Mouse (Mus musculus) neural tube, embryonic 15.5 days (tissue): ENCODE measurements at regions not wholly inside any gene's neighbourhood (a gene's known extent, or its start where the extent isn't known, plus 50 kb on each side); places are given as distances from the start of the nearest gene placed in this dataset.
A peak's percentile ranks its signal among the peaks of the same experiment; 100 is the strongest.

Source experiments
- ATAC-seq: fragments of 200-750 bp; cut with Nextera tagmentation; 2 replicates; pipeline ENCODE4 v1.8.0; 2017; ENCODE audit warnings: mild to moderate bottlenecking, moderate TSS enrichment, moderate library complexity; ENCODE audit not compliant: low FRiP score
- H3K27ac ChIP-seq: fragments of 300-500 bp; sonication (generic); replicated peaks from 2 replicates; pipeline ENCODE4 v1.5.1; 2015; ENCODE audit warnings: mild to moderate bottlenecking, inconsistent platforms
- H3K27me3 ChIP-seq: fragments of 300-500 bp; sonication (generic); replicated peaks from 2 replicates; pipeline ENCODE4 v1.6.1; 2015; ENCODE audit warnings: inconsistent platforms
- H3K36me3 ChIP-seq: fragments of 300-500 bp; sonication (generic); 2 replicates; pipeline ENCODE4 v1.6.1; 2015; ENCODE audit warnings: inconsistent platforms
- H3K4me1 ChIP-seq: fragments of 300-500 bp; sonication (generic); 2 replicates; pipeline ENCODE4 v1.6.1; 2015; ENCODE audit warnings: inconsistent platforms
- H3K4me2 ChIP-seq: fragments of 300-500 bp; sonication (generic); 2 replicates; pipeline ENCODE4 v1.6.1; 2015; ENCODE audit warnings: inconsistent platforms, mild to moderate bottlenecking, moderate library complexity
- H3K4me3 ChIP-seq: fragments of 300-500 bp; sonication (generic); replicated peaks from 2 replicates; pipeline ENCODE4 v1.5.1; 2015; ENCODE audit warnings: mild to moderate bottlenecking, inconsistent platforms
- H3K9ac ChIP-seq: fragments of 300-500 bp; sonication (generic); replicated peaks from 2 replicates; pipeline ENCODE4 v1.6.1; 2015; ENCODE audit warnings: mild to moderate bottlenecking, inconsistent platforms
- H3K9me3 ChIP-seq: fragments of 300-500 bp; sonication (generic); replicated peaks from 2 replicates; pipeline ENCODE4 v1.6.1; 2016; ENCODE audit warnings: inconsistent platforms
- WGBS: fragments of 180-500 bp; shearing (Covaris S2); methylation state at CpG from one replicate; pipeline ENCODE4 v1.1.7; 2015; ENCODE audit warnings: mixed read lengths; 5-methylcytosine and 5-hydroxymethylcytosine counted together

GRCm38 (mm10) chr2:45205211-45205610 is 88.0 kb upstream of the Zeb2 start:
- Histone ChIP-seq H3K27ac (no peak overlapping the region), H3K9ac (no peak overlapping the region), H3K36me3 (no peaks in the 10 kb centered on the region), H3K4me1 (peaks cover 4% of the 10 kb centered on the region; the same call in 1 of the 2 replicates), H3K4me2 (no peak overlapping the region), H3K4me3 (no peak overlapping the region), H3K27me3 (no peaks in the 10 kb centered on the region), H3K9me3 (no peaks in the 10 kb centered on the region)
- ATAC-seq, result no peak
- 33% methylated on average over 3 of the region's 3 CpGs for WGBS

- Histone ChIP-seq H3K4me1 (no peaks in the 10 kb centered on the region), H3K36me3 (no peaks in the 10 kb centered on the region), H3K27ac (no peak overlapping the region), H3K4me2 (no peak overlapping the region), H3K9ac (no peak overlapping the region), H3K9me3 (no peaks in the 10 kb centered on the region), H3K4me3 (no peak overlapping the region), H3K27me3 (no peaks in the 10 kb centered on the region)
- 70% methylated on average over 13 of the region's 13 CpGs for WGBS
- no peak for ATAC-seq
These were observed 80.9 kb upstream of the Zeb2 start for GRCm38 (mm10) chr2:45197955-45198631.

GRCm38 (mm10) chr2:45197342-45197741 is 80.1 kb upstream of the Zeb2 start:
- no peaks in the 10 kb centered on the region for H3K27me3 ChIP-seq

GRCm38 (mm10) chr2:45196511-45196910 is 79.3 kb upstream of the Zeb2 start:
- Histone ChIP-seq H3K27ac (no peak overlapping the region), H3K4me2 (no peak overlapping the region), H3K36me3 (no peaks in the 10 kb centered on the region), H3K27me3 (no peaks in the 10 kb centered on the region), H3K4me3 (no peak overlapping the region), H3K9ac (no peak overlapping the region), H3K9me3 (no peaks in the 10 kb centered on the region), H3K4me1 (no peaks in the 10 kb centered on the region)
- ATAC-seq, result no peak
- WGBS, result 94% methylated on average over 4 of the region's 4 CpGs

More at GRCm38 (mm10) chr2:45197342-45197741, 80.1 kb upstream of the Zeb2 start:
- 82% methylated on average over 10 of the region's 10 CpGs for WGBS
- no peak for ATAC-seq
- Histone ChIP-seq H3K4me3 (no peak overlapping the region), H3K36me3 (no peaks in the 10 kb centered on the region), H3K4me2 (no peak overlapping the region), H3K27ac (no peak overlapping the region), H3K9ac (no peak overlapping the region), H3K9me3 (no peaks in the 10 kb centered on the region), H3K4me1 (no peaks in the 10 kb centered on the region)

GRCm38 (mm10) chr2:45194335-45194734 is 77.1 kb upstream of the Zeb2 start:
- Histone ChIP-seq H3K9ac (no peak overlapping the region), H3K27me3 (no peaks in the 10 kb centered on the region), H3K4me3 (no peak overlapping the region), H3K4me1 (no peaks in the 10 kb centered on the region), H3K36me3 (no peaks in the 10 kb centered on the region), H3K27ac (no peak overlapping the region), H3K4me2 (no peak overlapping the region), H3K9me3 (no peaks in the 10 kb centered on the region)
- no peak for ATAC-seq
- 87% methylated on average over 7 of the region's 7 CpGs for WGBS

- peaks cover 7% of the 10 kb centered on the region; the same call in 1 of the 2 replicates for H3K4me1 ChIP-seq
- H3K9ac ChIP-seq, result no peak overlapping the region
- no peak overlapping the region for H3K27ac ChIP-seq
- H3K27me3 ChIP-seq, result no peaks in the 10 kb centered on the region
- H3K9me3 ChIP-seq, result no peaks in the 10 kb centered on the region
- H3K4me3 ChIP-seq, result no peak overlapping the region
- no peak overlapping the region for H3K4me2 ChIP-seq
- no peaks in the 10 kb centered on the region for H3K36me3 ChIP-seq
- ATAC-seq, result no peak
These were observed 68.4 kb upstream of the Zeb2 start for GRCm38 (mm10) chr2:45185621-45185999.

GRCm38 (mm10) chr2:45184704-45185620 is 67.8 kb upstream of the Zeb2 start:
- Histone ChIP-seq H3K4me3 (peak overlapping the region; percentile 21), H3K4me1 (peaks cover 7% of the 10 kb centered on the region; the same call in 1 of the 2 replicates), H3K9ac (no peak overlapping the region), H3K36me3 (no peaks in the 10 kb centered on the region), H3K4me2 (peak overlapping the region; percentile 48), H3K27ac (peak overlapping the region; percentile 28; the same call in 1 of the 2 replicates), H3K9me3 (no peaks in the 10 kb centered on the region), H3K27me3 (no peaks in the 10 kb centered on the region)
- 7% methylated on average over 18 of the region's 18 CpGs for WGBS
- ATAC-seq, result no peak; the same call in 1 of the 2 replicates

GRCm38 (mm10) chr2:45184149-45184548 is 67.0 kb upstream of the Zeb2 start:
- H3K27ac ChIP-seq, result no peak overlapping the region
- WGBS, result 43% methylated on average over 6 of the region's 6 CpGs
- peaks cover 7% of the 10 kb centered on the region; the same call in 1 of the 2 replicates for H3K4me1 ChIP-seq
- H3K27me3 ChIP-seq, result no peaks in the 10 kb centered on the region
- H3K4me3 ChIP-seq, result no peak overlapping the region
- H3K4me2 ChIP-seq, result no peak overlapping the region
- no peak for ATAC-seq
- H3K9ac ChIP-seq, result no peak overlapping the region
- no peaks in the 10 kb centered on the region for H3K9me3 ChIP-seq
- no peaks in the 10 kb centered on the region for H3K36me3 ChIP-seq

- Histone ChIP-seq H3K4me1 (peaks cover 7% of the 10 kb centered on the region; the same call in 1 of the 2 replicates), H3K27me3 (no peaks in the 10 kb centered on the region), H3K36me3 (no peaks in the 10 kb centered on the region), H3K27ac (no peak overlapping the region), H3K4me3 (no peak overlapping the region), H3K9me3 (no peaks in the 10 kb centered on the region), H3K4me2 (no peak overlapping the region), H3K9ac (no peak overlapping the region)
- ATAC-seq, result no peak
- 69% methylated on average over 1 of the region's 1 CpGs for WGBS
These were observed 65.7 kb upstream of the Zeb2 start for GRCm38 (mm10) chr2:45182876-45183275.

- ATAC-seq, result peak; percentile 77; the same call in 1 of the 2 replicates
- Histone ChIP-seq H3K4me1 (peaks cover 7% of the 10 kb centered on the region; the same call in 1 of the 2 replicates), H3K9me3 (no peaks in the 10 kb centered on the region), H3K36me3 (no peaks in the 10 kb centered on the region), H3K27me3 (no peaks in the 10 kb centered on the region), H3K4me3 (no peak overlapping the region), H3K27ac (no peak overlapping the region), H3K9ac (no peak overlapping the region), H3K4me2 (peak overlapping the region; percentile 21; the same call in 1 of the 2 replicates)
- 32% methylated on average over 7 of the region's 7 CpGs for WGBS
These were observed 64.4 kb upstream of the Zeb2 start for GRCm38 (mm10) chr2:45181552-45181951.

GRCm38 (mm10) chr2:45178849-45179453 is 61.8 kb upstream of the Zeb2 start:
- H3K9ac ChIP-seq, result no peak overlapping the region
- H3K4me2 ChIP-seq, result no peak overlapping the region
- no peak overlapping the region for H3K27ac ChIP-seq
- H3K4me3 ChIP-seq, result no peak overlapping the region
- 88% methylated on average over 1 of the region's 1 CpGs for WGBS
- H3K4me1 ChIP-seq, result no peaks in the 10 kb centered on the region
- H3K9me3 ChIP-seq, result no peaks in the 10 kb centered on the region; the same call in 1 of the 2 replicates
- ATAC-seq, result no peak
- H3K36me3 ChIP-seq, result no peaks in the 10 kb centered on the region
- no peaks in the 10 kb centered on the region for H3K27me3 ChIP-seq
